Mouse (Mus musculus) stomach, embryonic 15.5 days (tissue): ENCODE data around the gene Pros1. TPM values are rescaled to one million over a fixed set of nuclear protein-coding genes. Genes with fewer than 3 reads are reported as not detected.

ENCODE experiments used
- ATAC-seq: fragments of 200-750 bp; cut with Nextera tagmentation; 2 replicates; pipeline ENCODE4 v1.8.0; 2017; ENCODE audit warnings: low read depth, moderate number of reproducible peaks, moderate TSS enrichment; ENCODE audit not compliant: insufficient read depth, low FRiP score
- H3K27ac ChIP-seq: fragments of 300-500 bp; sonication (generic); 2 replicates; pipeline ENCODE4 v1.5.1; 2015; ENCODE audit warnings: mild to moderate bottlenecking, inconsistent platforms
- H3K27me3 ChIP-seq: fragments of 300-500 bp; sonication (generic); replicated peaks from 2 replicates; pipeline ENCODE4 v1.6.1; 2015; ENCODE audit warnings: inconsistent platforms
- H3K36me3 ChIP-seq: fragments of 300-500 bp; sonication (generic); 2 replicates; pipeline ENCODE4 v1.6.1; 2015; ENCODE audit warnings: inconsistent platforms
- H3K4me1 ChIP-seq: fragments of 300-500 bp; sonication (generic); 2 replicates; pipeline ENCODE4 v1.6.1; 2015; ENCODE audit warnings: inconsistent platforms
- H3K4me2 ChIP-seq: fragments of 300-500 bp; sonication (generic); 2 replicates; pipeline ENCODE4 v1.6.1; 2015; ENCODE audit warnings: mild to moderate bottlenecking, inconsistent platforms
- H3K4me3 ChIP-seq: fragments of 300-500 bp; sonication (generic); replicated peaks from 2 replicates; pipeline ENCODE4 v1.5.1; 2015; ENCODE audit warnings: inconsistent platforms
- H3K9ac ChIP-seq: fragments of 300-500 bp; sonication (generic); 2 replicates; pipeline ENCODE4 v1.6.1; 2015; ENCODE audit warnings: inconsistent platforms
- H3K9me3 ChIP-seq: fragments of 300-500 bp; sonication (generic); 2 replicates; pipeline ENCODE4 v1.6.1; 2016; ENCODE audit warnings: inconsistent platforms
- WGBS: fragments of 180-500 bp; shearing (Covaris S2); methylation state at CpG from one replicate; pipeline ENCODE4 v1.1.7; 2015; 5-methylcytosine and 5-hydroxymethylcytosine counted together
- microRNA-seq: library from miRNA; unstranded; fragments of <30 nt; microRNA quantifications from one replicate; pipeline ENCODE4, GENCODE M21; 2016
- polyA plus RNA-seq: library from polyadenylated mRNA; unstranded; fragments of >200 nt; fragmentation: Nextera tagmentation; extraction: Ambion mirVana; gene quantifications from 2 replicates; pipeline ENCODE4 v1.2.1, GENCODE M21; 2015

Gene Pros1
- polyA plus RNA-seq, 1 experiment from 2014 or later: 32.5 TPM

GRCm38 (mm10) chr16:62964361-62964763, 110.3 kb downstream of the Pros1 start:
- WGBS: 56% methylated on average over 6 of the region's 6 CpGs
- H3K9ac ChIP-seq: no peak overlapping the region
- no peaks in the 10 kb centered on the region for H3K9me3 ChIP-seq
- no peak for ATAC-seq
- H3K4me1 ChIP-seq: no peaks in the 10 kb centered on the region
- H3K4me3 ChIP-seq: no peak overlapping the region
- no peaks in the 10 kb centered on the region for H3K27me3 ChIP-seq
- H3K36me3 ChIP-seq: no peaks in the 10 kb centered on the region
- no peak overlapping the region for H3K27ac ChIP-seq
- H3K4me2 ChIP-seq: no peak overlapping the region

- Histone ChIP-seq H3K36me3 (no peaks in the 10 kb centered on the region), H3K9me3 (no peaks in the 10 kb centered on the region), H3K9ac (no peak overlapping the region), H3K27ac (no peak overlapping the region), H3K4me2 (no peak overlapping the region), H3K4me1 (no peaks in the 10 kb centered on the region), H3K4me3 (no peak overlapping the region), H3K27me3 (no peaks in the 10 kb centered on the region)
- ATAC-seq: no peak
- 45% methylated on average over 1 of the region's 1 CpGs for WGBS
These were observed 117.7 kb downstream of the Pros1 start for GRCm38 (mm10) chr16:62971673-62972332.

- no peaks in the 10 kb centered on the region for H3K9me3 ChIP-seq
- no peaks in the 10 kb centered on the region for H3K36me3 ChIP-seq
- H3K4me1 ChIP-seq: no peaks in the 10 kb centered on the region
- H3K27ac ChIP-seq: no peak overlapping the region
- WGBS: 82% methylated on average over 1 of the region's 1 CpGs
- H3K27me3 ChIP-seq: no peaks in the 10 kb centered on the region
- ATAC-seq: no peak
- H3K9ac ChIP-seq: no peak overlapping the region
- H3K4me3 ChIP-seq: no peak overlapping the region
- no peak overlapping the region for H3K4me2 ChIP-seq
These were observed 120.8 kb downstream of the Pros1 start for GRCm38 (mm10) chr16:62974926-62975325.

Small RNA genes lying within 50 kb of the gene (microRNA-seq; reads per million reads assigned to microRNA genes)
- gene Gm25986: not detected

Other genes with a start within 250 kb of the Pros1 start
- 8.9 and 10.2 TPM in 2 replicates for gene Nsun3, start 67.5 kb upstream of the Pros1 start, polyA plus RNA-seq
- 4.2 and 4.5 TPM in 2 replicates for gene Stx19, start 39.6 kb upstream of the Pros1 start, polyA plus RNA-seq
- 18.0 and 20.1 TPM in 2 replicates for gene Arl13b, start 7.3 kb upstream of the Pros1 start, polyA plus RNA-seq